Mouse (Mus musculus): Measurements from ENCODE around the gene Fermt2.

Fermt2 gene

DNA sequence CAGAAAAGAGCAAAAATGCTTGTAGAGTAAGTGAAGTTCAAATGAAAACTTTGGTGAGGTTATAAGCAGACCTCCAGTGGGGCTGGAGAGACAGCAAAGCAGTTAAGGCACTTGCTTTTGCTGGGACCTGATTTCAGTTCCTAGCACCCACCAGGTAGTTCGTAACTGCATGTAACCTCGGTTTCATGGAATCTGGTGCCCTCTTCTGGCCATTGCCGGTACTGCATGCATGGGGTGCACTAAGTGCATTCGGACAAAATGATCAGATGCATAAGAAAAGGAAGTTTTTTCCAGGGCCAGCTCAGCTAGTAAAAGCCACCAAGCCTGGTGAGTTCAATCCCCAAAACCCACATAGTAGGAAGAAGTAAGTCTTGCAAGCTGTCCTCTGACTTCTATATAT is 97.9 kb downstream of the Fermt2 start:
- peak; percentile 15 for DNase-seq (ENCODE audit: low read depth)

DNA sequence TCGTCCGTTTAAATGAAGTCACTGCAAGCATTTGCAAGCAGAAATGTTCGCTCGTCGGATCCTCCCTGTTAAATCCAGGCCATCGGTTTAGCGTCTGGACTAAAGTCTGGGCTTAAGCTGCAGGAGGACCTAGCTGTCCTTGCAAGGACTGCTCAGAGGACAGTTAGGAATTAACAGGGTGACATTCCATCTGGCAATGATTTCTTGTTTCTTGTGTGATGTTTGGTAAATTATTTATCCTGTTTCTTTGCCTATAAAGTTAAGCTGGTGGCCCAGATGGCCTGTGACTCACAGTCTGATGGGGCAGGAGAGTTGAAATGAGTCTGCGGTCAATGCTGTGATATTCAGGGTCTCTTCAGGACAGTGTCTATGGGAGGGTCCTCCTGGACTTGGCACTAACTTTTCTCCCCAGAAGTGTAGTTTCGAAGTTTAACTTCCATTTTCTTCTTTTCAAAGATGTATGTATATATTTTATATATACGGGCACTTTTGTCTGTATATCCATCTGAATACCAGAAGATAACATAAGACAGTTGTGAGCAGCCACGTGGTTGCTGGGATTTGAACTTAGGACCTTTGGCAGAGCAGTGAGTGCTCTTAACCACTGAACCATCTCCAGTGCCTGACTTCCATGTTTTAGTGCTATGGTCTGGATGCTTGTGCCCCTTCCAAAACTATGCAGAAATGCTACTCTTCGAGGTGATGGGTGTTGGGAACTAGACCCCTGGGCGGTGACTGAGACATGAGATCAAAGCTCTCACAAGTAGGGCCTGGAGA is 99.7 kb downstream of the Fermt2 start:
- DNase-seq (ENCODE audit: low read depth), result no peak

DNA sequence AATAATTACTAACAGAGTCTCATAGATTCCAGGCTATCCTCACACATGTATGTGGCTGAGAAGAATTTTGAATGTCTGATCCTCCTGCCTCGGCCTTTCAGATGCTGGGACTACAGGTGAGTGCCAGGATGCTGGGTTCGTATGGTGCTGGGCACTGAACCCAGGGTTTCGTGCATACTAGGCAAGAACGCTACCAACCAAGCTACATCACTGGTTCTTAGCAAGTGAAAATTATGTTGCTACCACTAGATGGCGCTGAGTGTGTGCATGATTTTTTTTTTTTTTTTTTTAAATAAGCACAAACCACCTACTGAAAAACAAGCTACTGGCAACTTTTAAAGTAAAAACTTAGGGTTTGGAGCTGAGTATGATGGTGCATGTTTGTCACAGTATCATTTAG is 106.7 kb downstream of the Fermt2 start:
- DNase-seq (ENCODE audit: low read depth), result peak; percentile 85

DNA sequence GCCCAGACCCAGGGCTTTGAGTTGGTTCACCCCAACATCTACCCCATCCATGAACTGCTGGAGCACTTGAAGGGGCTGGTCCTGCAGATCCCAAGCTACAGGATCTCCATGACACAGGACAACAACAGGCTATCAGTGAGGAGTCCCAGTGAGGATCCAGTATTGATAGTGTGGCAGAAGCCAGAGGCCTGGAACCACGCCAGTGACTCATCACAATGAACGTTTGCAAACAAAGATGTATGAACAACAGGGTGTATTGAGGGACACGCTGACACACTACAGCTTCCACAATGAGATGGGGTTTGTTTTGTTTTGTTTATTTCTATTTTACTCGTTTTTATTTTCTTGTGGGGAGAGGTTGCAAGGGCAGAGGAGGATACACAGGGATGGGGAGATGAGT is 107.5 kb downstream of the Fermt2 start:
- peak; percentile 22 for DNase-seq (ENCODE audit: low read depth)

DNA sequence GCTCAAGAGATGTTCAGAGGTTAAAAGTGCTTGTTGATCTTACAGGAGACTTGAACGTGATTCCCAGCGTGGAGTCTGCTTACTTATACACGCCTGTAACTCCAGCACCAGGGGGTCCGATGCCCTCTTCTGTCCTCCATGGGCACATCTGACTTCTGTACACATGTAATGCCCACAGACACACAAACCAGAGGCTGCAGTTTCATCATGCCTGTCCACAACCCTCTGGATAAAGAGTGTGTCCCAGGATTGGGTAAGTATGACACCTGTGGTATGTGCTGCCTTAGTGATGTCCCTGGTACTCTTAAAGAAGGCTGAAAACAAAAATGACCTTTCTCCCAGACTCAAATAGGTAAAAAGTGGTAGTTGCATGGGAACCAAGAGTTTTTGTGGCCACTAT is 110.6 kb downstream of the Fermt2 start:
- DNase-seq (ENCODE audit: low read depth), result no peak

DNA sequence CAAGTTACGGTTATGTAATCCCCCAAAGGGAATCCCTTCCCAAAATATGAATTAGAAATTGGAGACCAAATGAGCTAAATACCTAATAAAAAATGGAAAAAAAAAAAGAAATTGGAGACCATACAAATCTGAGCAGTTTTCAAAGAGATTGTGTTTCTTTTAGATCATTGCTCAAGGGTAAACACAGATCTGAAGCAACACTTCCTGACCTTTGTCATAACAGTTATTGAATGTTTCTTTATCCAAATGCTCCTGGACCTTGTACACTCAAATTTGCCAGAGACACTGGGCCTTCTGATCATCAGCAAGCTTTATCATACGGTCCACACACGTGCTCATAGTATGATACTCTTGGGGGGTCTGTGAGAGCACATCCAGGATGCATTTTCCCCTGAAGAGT is 111.4 kb downstream of the Fermt2 start:
- no peak for DNase-seq (ENCODE audit: low read depth)

DNA sequence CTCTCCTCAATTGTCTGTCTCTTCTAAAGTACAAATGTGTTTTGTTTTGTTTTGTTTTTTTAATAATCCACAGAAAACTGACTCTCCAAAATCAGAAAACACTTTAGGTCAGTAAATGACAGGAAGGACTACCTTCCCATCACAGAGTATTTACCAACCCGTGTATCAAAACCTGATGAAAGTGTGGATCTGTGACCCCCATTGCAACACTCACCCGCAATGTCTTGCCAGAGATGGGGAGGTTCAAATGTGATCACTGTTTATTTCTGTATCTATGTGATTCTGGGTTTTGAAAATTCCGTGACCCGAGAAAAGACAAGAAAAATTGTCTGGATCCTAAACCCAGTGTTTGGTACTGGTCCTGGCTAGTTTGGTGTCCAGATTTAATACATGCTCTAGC is 113.7 kb downstream of the Fermt2 start:
- DNase-seq (ENCODE audit: low read depth), result no peak
